In the genomic region with DNA sequence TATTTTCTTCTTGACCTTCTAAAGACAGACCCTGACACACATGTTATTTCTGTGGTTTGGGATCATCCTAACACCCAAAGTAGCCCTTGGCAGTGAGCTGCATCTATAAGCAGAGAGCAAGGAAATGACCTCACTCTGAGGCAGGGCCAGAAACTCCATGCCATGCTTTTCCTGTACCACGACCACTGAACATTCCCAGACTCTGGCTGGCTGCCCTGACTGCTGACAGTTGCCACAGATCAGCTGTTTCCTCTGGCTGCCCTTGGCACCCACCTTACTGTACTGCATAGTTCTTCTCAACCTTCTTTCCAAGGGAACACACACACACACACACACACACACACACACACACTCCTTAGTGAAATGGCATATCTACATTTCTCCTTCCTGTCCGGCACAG, we compare ENCODE assay signal across 8 mouse cellular contexts.
DNase-seq lines count a peak whose midpoint lies in the region; ATAC-seq and TF ChIP-seq lines count a peak whose summit lies in the region.

No protein-coding gene starts in this region.

- no peak for DNase-seq in forebrain, embryonic 11.5 days (ENCODE audit: low spot score)
- peak; percentile 73 for DNase-seq in gastrocnemius, postnatal 14 days
- peak; percentile 80 for DNase-seq in lung, postnatal 36 days
- DNase-seq in c-Kit-positive CD71-positive TER-119-positive erythroid progenitor cells, embryonic 14.5 days (ENCODE audit: low spot score) = no peak
- no peak for DNase-seq in cerebellum, postnatal 36 days

- H3K4me1 ChIP-seq in forebrain, embryonic 15.5 days = no peaks in the 10 kb centered on the region
- no peaks in the 10 kb centered on the region for H3K4me1 ChIP-seq in forebrain, embryonic 11.5 days (replicated peaks; ENCODE audit: control insufficient read depth, insufficient read depth, low read length)
- H3K4me1 ChIP-seq in intestine, embryonic 15.5 days (replicated peaks) = peaks cover 20% of the 10 kb centered on the region

- no peak overlapping the region for H3K4me3 ChIP-seq in forebrain, embryonic 15.5 days
- H3K4me3 ChIP-seq in forebrain, embryonic 11.5 days (ENCODE audit: low read depth, low read length) = no peak overlapping the region
- no peak overlapping the region for H3K4me3 ChIP-seq in C2C12 (ENCODE audit: insufficient read depth, poor library complexity, severe bottlenecking)
- no peak overlapping the region for H3K4me3 ChIP-seq in intestine, embryonic 15.5 days (replicated peaks)

- H3K27me3 ChIP-seq in forebrain, embryonic 15.5 days = no peaks in the 10 kb centered on the region
- no peaks in the 10 kb centered on the region for H3K27me3 ChIP-seq in forebrain, embryonic 11.5 days (ENCODE audit: control insufficient read depth, insufficient read depth, low read length)
- peaks cover 4% of the 10 kb centered on the region for H3K27me3 ChIP-seq in C2C12 (ENCODE audit: control insufficient read depth, insufficient read depth, insufficient read length)
- H3K27me3 ChIP-seq in intestine, embryonic 15.5 days (replicated peaks) = no peaks in the 10 kb centered on the region

- no peak overlapping the region for H3K27ac ChIP-seq in forebrain, embryonic 15.5 days (replicated peaks)
- no peak overlapping the region for H3K27ac ChIP-seq in forebrain, embryonic 11.5 days (ENCODE audit: low read depth, low read length)
- H3K27ac ChIP-seq in intestine, embryonic 15.5 days = peak overlapping the region; percentile 58; the same call in 1 of the 2 replicates

- no peak overlapping the region for H3K4me2 ChIP-seq in forebrain, embryonic 15.5 days (replicated peaks)
- no peak overlapping the region for H3K4me2 ChIP-seq in forebrain, embryonic 11.5 days (ENCODE audit: low read depth, low read length, severe bottlenecking)
- no peak overlapping the region for H3K4me2 ChIP-seq in intestine, embryonic 15.5 days (replicated peaks)

- no peak overlapping the region for H3ac ChIP-seq in C2C12 (ENCODE audit: control insufficient read depth, insufficient read length, low read depth)

- ATAC-seq in forebrain, embryonic 15.5 days (replicated peaks) = peak; percentile 48
- no peak for ATAC-seq in forebrain, embryonic 11.5 days (replicated peaks; ENCODE audit: low FRiP score)
- peak; percentile 28; the same call in 1 of the 2 replicates for ATAC-seq in intestine, embryonic 15.5 days

- no peak for TF ChIP-seq CTCF in C2C12 (IDR thresholded peaks at IDR 0.05; ENCODE audit: control insufficient read depth, insufficient read depth, insufficient read length)

- WGBS in forebrain, embryonic 15.5 days = 53% methylated on average over 2 of the region's 2 CpGs
- 72% methylated on average over 2 of the region's 2 CpGs for WGBS in forebrain, embryonic 11.5 days
- WGBS in intestine, embryonic 15.5 days = 49% methylated on average over 2 of the region's 2 CpGs

- H3K79me3 ChIP-seq in C2C12 (ENCODE audit: low read depth) = no peaks in the 10 kb centered on the region

- no peaks in the 10 kb centered on the region for H3K79me2 ChIP-seq in C2C12 (ENCODE audit: control insufficient read depth, insufficient read depth)

- H3K9me3 ChIP-seq in forebrain, embryonic 15.5 days = no peaks in the 10 kb centered on the region
- no peaks in the 10 kb centered on the region for H3K9me3 ChIP-seq in forebrain, embryonic 11.5 days (ENCODE audit: control insufficient read depth, low read length)
- H3K9me3 ChIP-seq in intestine, embryonic 15.5 days = no peaks in the 10 kb centered on the region

- no peak overlapping the region for H3K9ac ChIP-seq in forebrain, embryonic 15.5 days (replicated peaks)
- H3K9ac ChIP-seq in forebrain, embryonic 11.5 days (ENCODE audit: low read length) = no peak overlapping the region
- H3K9ac ChIP-seq in intestine, embryonic 15.5 days = no peak overlapping the region

- no peaks in the 10 kb centered on the region for H3K36me3 ChIP-seq in forebrain, embryonic 15.5 days
- no peaks in the 10 kb centered on the region for H3K36me3 ChIP-seq in forebrain, embryonic 11.5 days (ENCODE audit: control insufficient read depth, insufficient read depth, low read length)
- no peaks in the 10 kb centered on the region for H3K36me3 ChIP-seq in C2C12 (ENCODE audit: control insufficient read depth, insufficient read depth)
- H3K36me3 ChIP-seq in intestine, embryonic 15.5 days = no peaks in the 10 kb centered on the region

- intact Hi-C loops in gastrocnemius, postnatal 14 days (cut with DNase I; ENCODE audit: low total_unique reads) = no loop called here

TF ChIP-seq in C2C12, 6 proteins besides CTCF, POLR2A, EP300 and RAD21:
- TF ChIP-seq USF1 (IDR thresholded peaks at IDR 0.05; ENCODE audit: low read depth) (no peak), MAX (IDR thresholded peaks at IDR 0.05) (no peak), MYOD1 (IDR thresholded peaks at IDR 0.05; ENCODE audit: control insufficient read depth, insufficient read length, low read depth) (peak; percentile 50), CEBPB (IDR thresholded peaks at IDR 0.05; ENCODE audit: low read depth) (no peak), MYOG (IDR thresholded peaks at IDR 0.05; ENCODE audit: control insufficient read depth, extremely low read depth, insufficient read length) (no peak)

Comparison
In these comparisons a context has a peak if more than half of its experiments do, and no peak if none do; other contexts are left out.
1. DNase-seq: peak in gastrocnemius, postnatal 14 days (single experiment) and lung, postnatal 36 days (single experiment); none in forebrain, embryonic 11.5 days (single experiment), c-Kit-positive CD71-positive TER-119-positive erythroid progenitor cells, embryonic 14.5 days (single experiment) and cerebellum, postnatal 36 days (0 of 2).